In the genomic region with DNA sequence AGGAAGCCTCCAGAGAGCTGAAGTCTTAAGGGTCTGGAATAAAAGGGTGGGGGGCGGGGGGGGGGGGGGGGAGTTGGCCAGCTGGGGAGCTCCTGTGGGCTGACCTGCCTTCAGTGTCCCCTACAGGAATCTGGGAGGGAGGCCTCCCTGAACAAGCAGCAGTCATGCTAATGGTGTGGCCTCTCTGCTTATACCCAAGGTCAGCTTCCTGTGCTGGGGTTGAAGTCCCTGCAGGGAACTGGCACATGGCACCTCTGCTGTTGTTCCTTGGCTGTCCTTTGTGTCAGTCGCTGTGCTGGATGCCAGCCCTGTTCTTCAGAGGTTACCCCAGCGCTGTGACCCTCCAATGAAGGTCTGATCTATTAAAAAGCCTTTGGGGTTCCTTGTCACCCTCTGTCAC, we compare ENCODE assay signal across 9 mouse cellular contexts.
DNase-seq lines count a peak whose midpoint lies in the region; ATAC-seq lines count a peak whose summit lies in the region.
"Had no signal": no experiment of that assay in that cellular context is flagged by ENCODE, and none has a peak within 500 bp of the region (broad histone marks: within the 10 kb centered on the region; RNA-seq: fewer than 3 reads in every experiment).

No protein-coding gene starts in this region.

- no peak overlapping the region for H3K9ac ChIP-seq in midbrain, embryonic 14.5 days (replicated peaks; ENCODE audit: low read length)
- no peak overlapping the region for H3K9ac ChIP-seq in intestine, embryonic 14.5 days (ENCODE audit: low read length)
- H3K9ac ChIP-seq in liver, embryonic 11.5 days (ENCODE audit: low read depth, low read length) = no peak overlapping the region

- H3K9me3 ChIP-seq in midbrain, embryonic 10.5 days (replicated peaks) = no peaks in the 10 kb centered on the region
- no peaks in the 10 kb centered on the region for H3K9me3 ChIP-seq in midbrain, embryonic 14.5 days (ENCODE audit: control insufficient read depth, low read length)
- H3K9me3 ChIP-seq in intestine, embryonic 14.5 days (ENCODE audit: control insufficient read depth, low read length) = no peaks in the 10 kb centered on the region
- H3K9me3 ChIP-seq in liver, embryonic 11.5 days (ENCODE audit: control insufficient read depth, low read length) = no peaks in the 10 kb centered on the region

- H3K36me3 ChIP-seq in midbrain, embryonic 10.5 days = 0 out of 2 replicates have a peak, but pooled peaks cover 4% of the 10 kb centered on the region
- no peaks in the 10 kb centered on the region for H3K36me3 ChIP-seq in midbrain, embryonic 14.5 days (ENCODE audit: control insufficient read depth, insufficient read depth, low read length)
- H3K36me3 ChIP-seq in intestine, embryonic 14.5 days (ENCODE audit: control insufficient read depth, insufficient read depth, low read length) = peaks cover 15% of the 10 kb centered on the region
- no peaks in the 10 kb centered on the region for H3K36me3 ChIP-seq in liver, embryonic 11.5 days (ENCODE audit: control insufficient read depth, insufficient read depth, low read length)

- no peak overlapping the region for H3K4me3 ChIP-seq in midbrain, embryonic 10.5 days
- H3K4me3 ChIP-seq in midbrain, embryonic 14.5 days (replicated peaks; ENCODE audit: low read depth, low read length) = no peak overlapping the region
- no peak overlapping the region for H3K4me3 ChIP-seq in intestine, embryonic 14.5 days (ENCODE audit: low read depth, low read length)
- no peak overlapping the region for H3K4me3 ChIP-seq in liver, embryonic 11.5 days (ENCODE audit: low read depth, low read length)
- H3K4me3 ChIP-seq: megakaryocyte, embryonic 14.5 days had no signal

- peaks cover 34% of the 10 kb centered on the region for H3K4me1 ChIP-seq in midbrain, embryonic 10.5 days
- peaks cover 9% of the 10 kb centered on the region; the same call in 1 of the 2 replicates for H3K4me1 ChIP-seq in midbrain, embryonic 14.5 days (ENCODE audit: control insufficient read depth, insufficient read depth, low read length)
- peaks cover 22% of the 10 kb centered on the region for H3K4me1 ChIP-seq in intestine, embryonic 14.5 days (replicated peaks; ENCODE audit: control insufficient read depth, insufficient read depth, low read length)
- peaks cover 16% of the 10 kb centered on the region for H3K4me1 ChIP-seq in liver, embryonic 11.5 days (replicated peaks; ENCODE audit: control insufficient read depth, insufficient read depth, low read length)
- H3K4me1 ChIP-seq: megakaryocyte, embryonic 14.5 days had no signal

- H3K27me3 ChIP-seq in midbrain, embryonic 10.5 days (ENCODE audit: low read depth, poor library complexity, severe bottlenecking) = peaks cover 6% of the 10 kb centered on the region; the same call in 1 of the 2 replicates
- H3K27me3 ChIP-seq in midbrain, embryonic 14.5 days (ENCODE audit: control insufficient read depth, insufficient read depth, low read length) = no peaks in the 10 kb centered on the region
- H3K27me3 ChIP-seq in intestine, embryonic 14.5 days (replicated peaks; ENCODE audit: control insufficient read depth, insufficient read depth, low read length) = no peaks in the 10 kb centered on the region
- no peaks in the 10 kb centered on the region for H3K27me3 ChIP-seq in liver, embryonic 11.5 days (replicated peaks; ENCODE audit: control insufficient read depth, insufficient read depth, low read length)
- H3K27me3 ChIP-seq: megakaryocyte, embryonic 14.5 days had no signal

- no peak for ATAC-seq in midbrain, embryonic 14.5 days (ENCODE audit: low FRiP score, low TSS enrichment)
- ATAC-seq in intestine, embryonic 14.5 days (replicated peaks; ENCODE audit: low FRiP score, low TSS enrichment, low read depth) = no peak
- no peak for ATAC-seq in liver, embryonic 11.5 days (replicated peaks; ENCODE audit: low FRiP score)

- DNase-seq in adrenal gland, postnatal 10 days = peak; percentile 53
- DNase-seq in adrenal gland, postnatal 25 days = no peak
- DNase-seq in midbrain, embryonic 10.5 days (ENCODE audit: low spot score) = no peak
- DNase-seq in midbrain, embryonic 14.5 days = no peak
- no peak for DNase-seq in intestine, embryonic 14.5 days (ENCODE audit: low spot score)
- no peak for DNase-seq in liver, embryonic 11.5 days (ENCODE audit: low spot score)
- no peak for DNase-seq in frontal cortex, postnatal 14 days (ENCODE audit: low spot score in 2 of 2)
- no peak for DNase-seq in frontal cortex, postnatal 36 days (ENCODE audit: low spot score in 2 of 2)

- H3K27ac ChIP-seq in midbrain, embryonic 10.5 days (replicated peaks) = peak overlapping the region; percentile 56
- no peak overlapping the region for H3K27ac ChIP-seq in midbrain, embryonic 14.5 days (replicated peaks; ENCODE audit: low read depth, low read length)
- H3K27ac ChIP-seq in intestine, embryonic 14.5 days (ENCODE audit: low read depth) = peak overlapping the region; percentile 59; the same call in 1 of the 2 replicates
- peak overlapping the region; percentile 72; the same call in 1 of the 2 replicates for H3K27ac ChIP-seq in liver, embryonic 11.5 days (ENCODE audit: low read depth, low read length)

- WGBS in midbrain, embryonic 10.5 days = 14% methylated on average over 2 of the region's 3 CpGs
- WGBS in midbrain, embryonic 14.5 days = 13% methylated on average over 2 of the region's 3 CpGs
- WGBS in intestine, embryonic 14.5 days = 43% methylated on average over 3 of the region's 3 CpGs
- WGBS in liver, embryonic 11.5 days = 39% methylated on average over 2 of the region's 3 CpGs

- no peak overlapping the region for H3K4me2 ChIP-seq in midbrain, embryonic 14.5 days (ENCODE audit: low read length)
- no peak overlapping the region for H3K4me2 ChIP-seq in intestine, embryonic 14.5 days (ENCODE audit: low read length)
- no peak overlapping the region for H3K4me2 ChIP-seq in liver, embryonic 11.5 days
